Mouse (Mus musculus) right cerebral cortex, adult 2 months (tissue): ENCODE measurements at regions not wholly inside any gene's neighbourhood (a gene's known extent, or its start where the extent isn't known, plus 50 kb on each side); places are given as distances from the start of the nearest gene placed in this dataset.
"Not testable (repeated sequence)": the region's sequence is repeated elsewhere in the genome, so short reads cannot be mapped to it uniquely, and the experiment has no call there.

Source experiments
- DNase-seq, 2 experiments: peaks; one replicate each; pipeline ENCODE4 v3.0.0; 2021 to 2022; ENCODE audit warnings: low spot score in 2 of 2

DNA sequence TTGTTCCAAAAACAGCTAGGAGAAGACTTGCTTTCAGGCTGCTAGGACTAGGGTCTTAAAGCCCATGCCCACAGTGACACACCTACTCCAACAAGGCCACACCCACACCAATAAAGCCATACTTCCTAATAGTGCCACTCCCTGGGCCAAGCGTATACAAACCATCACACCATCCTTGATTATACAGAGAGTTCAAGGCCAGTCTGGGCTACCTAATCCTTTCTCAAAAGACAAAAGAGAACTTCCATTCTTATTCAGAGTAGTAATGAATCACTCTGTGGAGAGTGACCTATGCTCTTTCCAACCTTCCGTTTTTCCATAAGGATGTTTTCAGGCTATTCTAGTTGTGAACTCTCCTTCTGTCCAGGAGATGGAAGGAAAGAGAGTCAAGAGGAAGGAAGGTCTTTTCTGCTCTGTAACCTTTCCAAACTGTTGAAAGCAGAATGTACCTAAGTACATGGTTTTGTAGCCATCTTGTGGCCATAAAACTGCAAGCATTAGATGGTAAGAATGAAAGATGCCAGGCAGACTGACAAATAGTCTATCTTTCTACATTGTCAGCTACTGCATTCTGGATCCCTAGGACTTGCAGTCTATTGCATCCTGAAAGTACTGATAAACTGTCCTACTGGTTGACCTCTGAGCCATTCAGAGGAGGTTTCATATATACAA is 145.8 kb upstream of the Mon1b start:
- DNase-seq, result no peak

DNA sequence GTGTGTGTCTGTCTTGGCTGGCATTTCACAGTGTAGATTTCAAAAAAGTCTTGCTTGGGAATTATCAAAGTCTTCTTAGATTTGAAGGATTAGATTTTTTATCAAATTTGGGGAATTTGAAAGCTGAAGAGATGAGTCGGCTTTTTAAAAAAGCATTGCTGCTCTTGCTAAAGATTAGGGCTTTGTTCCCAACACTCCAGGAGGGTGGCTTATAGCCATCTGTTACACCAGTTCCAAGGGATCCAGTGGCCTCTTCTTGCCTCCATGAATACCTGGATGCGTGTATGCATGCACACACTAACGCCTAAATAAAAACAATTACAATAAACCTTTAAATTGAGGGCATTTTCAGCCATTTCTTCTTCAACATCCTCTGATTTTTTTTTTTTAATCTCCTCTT is 144.5 kb upstream of the Mon1b start:
- DNase-seq, result no peak

DNA sequence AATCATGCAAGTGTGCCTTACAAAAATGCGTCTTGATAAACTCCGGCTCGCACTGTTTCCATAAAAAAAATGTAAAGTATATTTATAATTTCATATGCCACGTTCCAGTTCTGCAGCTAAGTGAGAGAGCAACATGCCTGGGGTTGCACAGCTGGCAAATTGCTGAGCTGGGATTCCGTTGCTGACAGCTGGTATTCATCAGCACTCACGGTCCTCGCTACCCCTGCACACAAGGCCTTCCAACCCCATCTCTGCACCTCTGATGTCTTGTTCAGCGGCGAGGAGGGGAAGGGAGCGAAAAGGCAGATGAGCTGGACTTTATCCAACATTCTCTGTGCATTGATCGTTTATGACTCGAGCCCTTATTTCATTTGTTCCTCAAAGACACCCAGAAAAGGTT is 138.5 kb upstream of the Mon1b start:
- DNase-seq, result peak in 1 of 2 experiments; percentile 11

DNA sequence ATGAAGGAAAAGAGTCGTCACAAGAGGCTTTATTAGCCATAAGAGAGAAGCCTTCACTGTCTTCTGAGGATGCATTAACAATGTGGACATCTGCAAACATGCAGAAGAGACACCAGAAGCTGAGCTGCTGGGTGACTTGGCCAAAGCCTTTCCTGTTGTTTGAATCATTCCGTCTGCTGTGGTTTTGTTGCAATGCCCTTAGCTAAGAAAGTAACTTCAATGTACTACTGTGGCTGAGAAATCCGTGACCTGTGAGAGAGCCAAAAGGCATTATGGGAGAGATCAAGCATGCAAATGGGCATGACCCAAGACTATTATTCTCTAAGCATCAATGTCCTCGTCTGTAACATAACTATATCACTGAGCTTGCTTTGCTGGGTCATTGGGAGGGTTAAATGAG is 132.7 kb upstream of the Mon1b start:
- DNase-seq, result no peak

DNA sequence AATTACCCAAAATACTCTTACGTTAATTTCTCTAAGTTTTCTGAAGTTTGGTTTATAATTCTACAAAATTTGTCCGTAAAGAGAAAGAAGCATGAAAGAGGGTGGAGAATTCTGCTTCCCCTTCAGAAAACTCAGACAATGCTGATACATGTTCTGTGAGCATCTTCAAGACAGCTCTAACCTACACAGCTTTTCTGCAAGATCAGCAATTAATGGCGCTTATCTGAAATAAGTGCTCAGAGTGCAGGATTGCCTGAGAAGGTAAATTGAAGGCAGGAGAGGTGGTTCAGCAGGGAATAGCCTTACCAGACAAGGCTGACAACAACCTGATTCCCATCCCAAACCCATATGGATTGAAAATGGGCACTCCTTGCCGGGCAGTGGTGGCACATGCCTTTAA is 122.5 kb upstream of the Mon1b start:
- DNase-seq, result no peak

DNA sequence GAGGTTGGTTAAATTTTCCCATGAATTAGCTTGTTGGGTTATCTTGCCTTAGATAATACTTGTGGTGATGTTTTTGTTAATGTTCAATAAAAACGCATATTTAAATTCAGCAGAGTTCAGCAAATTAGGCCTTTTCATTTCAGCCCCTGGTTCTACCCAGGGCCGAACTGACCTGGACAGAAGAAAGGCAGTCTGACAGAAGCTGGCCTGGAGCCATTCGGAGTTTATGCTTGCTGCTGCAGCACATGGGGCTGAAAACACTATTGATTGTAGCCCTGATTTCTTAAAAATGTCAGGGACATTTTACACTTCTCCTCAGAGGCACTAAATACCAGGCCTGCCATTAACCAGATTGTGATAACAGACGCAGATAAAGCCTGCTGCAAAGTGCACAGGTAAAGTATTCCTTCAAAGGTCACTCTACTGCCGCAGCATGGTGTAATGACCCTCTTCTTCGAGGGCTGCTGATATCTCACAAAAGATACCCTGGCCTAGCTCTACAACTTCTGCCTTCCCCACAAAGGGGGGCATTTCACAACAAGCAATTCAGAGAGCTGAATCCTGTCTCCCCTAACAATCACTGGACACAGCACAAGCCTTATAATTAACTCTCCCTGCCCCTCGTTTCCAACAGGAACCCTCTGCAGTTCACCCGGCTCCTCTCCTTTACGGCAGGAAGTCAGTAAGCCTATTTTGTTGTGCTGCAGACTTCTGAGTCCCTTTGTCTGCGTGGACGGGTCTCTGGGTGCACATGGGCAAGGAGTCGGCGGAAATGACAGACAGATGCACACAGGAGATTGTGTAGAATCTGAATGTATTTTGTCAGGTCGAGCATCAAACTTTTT is 121.3 kb upstream of the Mon1b start:
- DNase-seq, result no peak

DNA sequence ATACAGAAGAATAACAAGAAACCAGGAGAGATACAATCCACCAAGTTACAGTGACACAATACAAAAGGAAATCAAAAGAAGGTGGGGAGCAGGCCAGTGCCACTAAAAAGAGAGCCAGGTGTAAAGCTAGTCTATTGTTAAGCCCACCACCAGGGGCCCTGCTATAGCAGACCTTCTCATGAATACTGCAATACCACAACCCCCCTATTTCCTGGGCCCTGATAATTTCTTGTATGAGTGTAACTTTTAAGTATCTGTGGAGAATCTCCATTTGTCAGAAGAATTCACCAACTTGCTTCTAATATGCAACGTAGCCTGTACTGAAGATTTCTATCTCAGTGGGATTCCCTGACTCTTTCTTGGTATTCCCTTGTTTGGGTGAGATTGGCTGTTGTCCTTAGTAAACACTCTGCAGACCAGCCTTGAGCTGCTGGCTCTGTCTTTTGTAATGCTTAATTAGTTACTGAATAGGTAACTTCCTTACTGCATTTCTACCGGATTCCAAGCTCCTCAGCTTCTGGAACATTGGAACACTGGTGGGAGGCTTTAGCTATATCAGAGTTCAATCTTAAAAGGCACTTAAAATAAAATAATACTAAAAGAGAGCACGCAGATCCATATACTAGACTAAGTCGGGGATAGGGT is 120.5 kb upstream of the Mon1b start:
- DNase-seq, result not testable (repeated sequence)

DNA sequence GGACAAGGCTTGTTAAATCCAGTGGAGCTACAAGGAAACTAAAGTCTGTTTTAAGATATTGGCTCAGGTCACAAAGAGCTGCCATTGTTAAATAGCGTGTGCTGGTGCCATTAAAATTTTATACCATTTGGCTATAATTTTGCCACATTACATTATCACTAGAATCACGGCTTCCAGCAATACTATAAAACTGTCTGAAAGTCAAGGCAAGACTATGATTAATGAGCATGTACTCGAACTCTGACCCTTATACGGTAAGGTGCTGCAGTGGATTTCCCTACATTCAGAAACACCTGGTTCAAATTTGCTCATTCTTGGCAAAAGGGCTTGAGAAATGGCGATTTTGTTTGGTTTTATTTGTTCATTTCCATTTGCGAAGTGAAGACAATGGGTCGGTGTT is 119.2 kb upstream of the Mon1b start:
- no peak for DNase-seq

DNA sequence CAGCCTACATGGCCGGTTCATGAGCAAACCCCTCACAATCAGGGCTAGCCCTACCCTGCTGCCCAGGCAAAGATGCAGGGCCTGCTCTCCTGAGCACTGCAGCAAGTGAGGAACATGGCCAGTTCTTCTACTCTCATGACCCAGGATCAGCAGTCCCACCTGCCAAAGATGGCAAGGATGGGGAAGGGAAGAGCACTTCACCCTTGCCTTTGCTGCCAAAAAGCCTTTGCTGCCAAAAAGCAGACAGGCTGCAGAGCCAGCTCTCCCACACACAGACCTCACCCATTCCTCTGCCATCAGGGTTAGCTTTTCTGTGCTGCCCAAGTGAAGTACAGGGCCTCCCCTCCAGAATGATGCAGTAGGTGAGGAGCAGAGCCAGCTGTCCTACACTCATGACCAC is 117.5 kb upstream of the Mon1b start:
- DNase-seq, result no peak

DNA sequence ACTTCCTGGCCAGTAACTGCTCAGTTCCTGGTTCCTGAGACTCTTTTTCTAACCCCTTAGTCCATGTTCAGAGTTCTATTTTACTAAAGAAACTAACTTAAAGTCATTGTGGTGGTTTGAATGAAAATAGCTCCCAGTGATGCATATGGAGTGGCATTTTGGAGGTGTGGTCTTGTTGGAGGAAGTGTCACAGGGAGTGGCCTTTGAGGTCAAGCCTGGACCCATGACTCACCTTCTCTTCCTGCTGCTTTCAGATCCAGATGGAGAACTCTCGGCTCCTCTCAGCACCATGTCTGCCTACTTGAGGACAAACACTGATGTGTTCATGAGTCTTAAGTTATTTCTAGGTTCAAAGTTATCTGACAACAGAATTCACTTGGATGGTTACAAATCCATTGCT is 111.8 kb upstream of the Mon1b start:
- no peak for DNase-seq

DNA sequence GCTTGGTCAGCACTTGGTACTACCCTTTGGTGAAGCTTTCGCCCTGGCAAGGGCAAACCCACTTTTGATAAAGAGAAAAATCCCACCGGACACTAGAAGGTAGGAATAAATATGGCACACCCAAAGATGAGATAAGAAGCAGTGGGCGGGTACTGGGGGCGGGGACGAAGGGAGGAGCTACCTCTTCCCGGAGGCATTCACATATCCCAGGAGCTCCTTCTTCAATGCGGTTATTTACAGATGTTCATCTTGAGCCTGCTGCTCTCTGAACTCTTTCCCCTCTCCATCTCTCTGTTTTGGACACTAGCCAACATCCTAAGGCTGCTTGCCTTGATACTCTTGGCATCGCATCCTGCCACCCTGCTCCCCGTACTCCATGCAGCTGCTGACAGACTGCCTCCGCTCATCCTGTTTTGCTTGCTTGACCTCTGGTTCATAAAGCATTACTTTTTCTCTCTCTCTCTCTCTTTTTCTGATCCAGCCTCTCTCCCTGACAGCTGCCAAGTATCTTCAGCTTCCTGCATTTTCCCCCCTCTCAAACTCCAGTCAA is 104.2 kb upstream of the Mon1b start:
- DNase-seq, result no peak

DNA sequence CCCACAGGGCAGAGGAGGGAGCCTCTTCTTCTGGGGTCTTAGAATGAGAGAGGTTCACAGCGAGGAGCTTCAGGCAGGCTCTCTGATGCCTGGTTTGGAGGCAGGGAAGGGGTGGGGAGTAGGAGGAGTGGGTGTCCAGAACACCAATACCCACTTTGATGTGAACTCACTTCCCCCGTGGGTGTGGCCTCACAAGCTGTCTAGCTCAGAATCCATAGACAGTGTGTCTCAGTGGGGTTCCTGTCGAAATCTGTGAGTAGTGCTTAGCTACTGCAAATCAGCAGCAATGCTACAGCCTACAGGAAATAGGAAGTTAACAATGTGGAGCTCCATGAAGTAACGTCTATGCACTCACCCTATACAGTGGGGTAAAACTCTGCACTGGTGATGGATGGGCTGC is 102.5 kb upstream of the Mon1b start:
- DNase-seq, result no peak

DNA sequence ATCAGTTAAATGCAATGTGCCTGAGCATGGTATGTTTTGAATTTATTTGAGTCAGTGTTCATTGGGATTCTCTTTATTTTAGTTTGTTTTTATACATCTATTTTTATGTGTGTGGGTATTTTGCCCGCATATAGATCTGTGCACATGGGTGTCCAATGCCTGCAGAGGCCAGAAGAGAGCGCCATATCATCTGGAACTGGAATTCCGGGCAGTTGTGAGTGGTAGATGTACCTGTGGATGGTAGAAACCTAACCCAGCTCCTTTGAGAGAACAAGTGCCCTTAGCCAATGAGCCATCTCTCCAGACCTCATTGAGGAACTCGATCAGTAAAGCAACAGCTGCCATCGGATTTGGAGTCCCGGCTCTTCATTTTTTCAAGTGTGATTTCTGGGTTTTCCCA is 94.0 kb upstream of the Mon1b start:
- no peak for DNase-seq

DNA sequence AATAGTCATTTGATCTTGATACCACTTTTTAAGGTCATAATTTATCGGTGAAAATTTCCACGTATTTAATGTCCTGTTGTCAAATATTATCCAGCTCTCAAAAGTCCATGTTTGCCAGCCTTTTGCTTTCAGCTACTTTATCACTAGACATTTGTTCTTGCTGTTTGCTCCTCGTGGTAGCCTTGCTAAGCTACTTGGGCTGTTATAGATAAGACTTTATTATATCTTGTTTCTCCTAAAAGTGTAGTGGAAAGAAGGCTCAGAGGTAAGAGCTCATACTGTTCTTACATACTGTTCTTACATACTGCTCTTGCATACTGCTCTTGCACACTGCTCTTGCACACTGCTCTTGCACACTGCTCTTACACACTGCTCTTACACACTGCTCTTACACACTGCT is 93.3 kb upstream of the Mon1b start:
- no peak for DNase-seq

DNA sequence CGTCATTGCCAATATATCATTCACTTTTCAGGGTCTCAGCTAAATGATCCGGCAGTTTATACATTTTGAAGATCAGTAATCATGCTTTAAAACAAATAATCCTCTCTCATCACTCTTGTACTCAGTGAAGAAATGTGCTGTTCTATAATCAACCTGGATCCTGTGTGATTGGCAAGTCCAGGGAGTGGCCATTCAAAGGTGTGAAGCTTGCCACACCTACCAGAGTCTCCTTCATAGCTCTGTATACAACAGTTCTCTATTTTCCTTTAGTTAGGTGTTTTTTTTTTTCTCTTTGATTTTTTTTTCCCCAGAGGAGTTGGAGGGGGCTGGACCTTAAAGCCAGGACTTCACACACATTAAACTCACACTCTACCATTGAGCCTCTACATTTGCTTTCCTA is 92.7 kb upstream of the Mon1b start:
- no peak for DNase-seq

DNA sequence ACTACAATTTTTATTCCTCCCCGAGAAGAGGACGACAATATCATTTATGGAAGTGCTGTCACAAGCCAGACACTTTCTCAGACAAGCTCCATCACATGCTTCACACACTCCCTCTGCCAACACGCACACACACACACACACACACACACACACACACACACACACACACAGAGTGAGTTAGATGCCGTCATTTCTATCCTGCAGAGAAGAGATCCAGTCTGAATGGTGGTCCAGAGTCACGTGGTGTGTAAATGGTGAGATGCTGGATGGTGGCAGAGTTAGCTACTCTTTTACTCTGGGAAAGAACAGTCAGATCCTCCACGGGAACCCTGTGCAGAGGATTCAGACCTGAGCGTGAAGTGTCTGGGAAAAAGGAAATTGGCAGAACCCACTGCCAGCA is 86.2 kb upstream of the Mon1b start:
- DNase-seq, result no peak

DNA sequence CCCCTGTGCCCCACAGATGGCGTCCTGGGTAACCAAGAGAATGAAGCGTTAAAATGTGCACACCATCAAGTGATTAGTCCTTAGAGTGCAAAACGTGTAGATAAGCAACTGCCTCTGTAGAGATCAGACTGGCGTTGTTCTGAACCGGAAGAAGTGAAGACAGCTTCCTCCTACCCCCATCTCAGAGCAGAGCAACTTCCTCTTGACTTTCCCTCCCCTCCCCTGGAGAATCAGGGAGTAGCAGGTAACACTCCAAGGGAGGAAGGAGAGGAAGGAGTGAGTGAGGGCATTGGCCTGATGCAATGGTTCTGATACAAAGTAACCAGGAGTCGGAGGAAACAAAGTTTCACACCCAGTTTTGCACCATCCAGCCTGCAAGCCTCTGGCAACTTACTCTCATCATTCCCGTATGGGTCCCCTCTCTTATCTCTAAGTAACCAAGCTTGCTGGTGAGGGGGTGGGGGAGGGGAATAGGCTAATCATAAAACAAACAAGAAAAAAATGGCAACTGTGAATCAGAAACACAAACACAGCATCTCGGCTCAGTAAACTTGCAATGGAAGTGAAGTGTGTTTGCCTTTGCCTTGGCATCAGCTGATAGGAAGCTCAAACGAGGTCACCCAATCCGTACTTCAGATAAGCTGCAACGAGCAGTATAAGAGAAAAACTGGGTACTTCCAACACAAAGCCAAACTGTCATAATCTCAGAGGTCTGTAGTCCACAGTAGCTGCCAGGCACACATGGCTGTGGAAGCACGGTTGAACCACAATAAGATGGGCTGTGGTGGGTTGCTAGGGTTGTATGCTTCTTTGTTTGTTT is 83.7 kb upstream of the Mon1b start:
- DNase-seq, result no peak

DNA sequence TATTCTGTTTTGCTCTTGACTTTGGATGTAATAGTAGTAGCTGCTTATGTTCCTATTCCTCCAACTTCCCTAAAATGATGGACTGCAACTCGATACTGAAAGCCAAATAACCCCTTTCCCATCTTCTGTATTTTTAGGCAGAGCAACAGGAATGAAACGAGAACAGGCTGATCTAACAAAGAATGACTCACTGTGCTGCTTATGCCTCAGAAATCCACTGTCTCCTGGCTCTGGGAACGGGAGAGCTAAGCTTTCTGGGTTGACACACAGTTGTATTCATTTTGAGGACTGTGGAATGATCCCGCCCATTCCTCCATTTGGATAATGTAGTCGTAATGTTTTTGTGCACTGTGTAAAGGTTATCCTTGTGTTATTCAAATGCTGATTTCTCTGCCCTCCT is 82.6 kb upstream of the Mon1b start:
- peak in 1 of 2 experiments; percentile 16 for DNase-seq

DNA sequence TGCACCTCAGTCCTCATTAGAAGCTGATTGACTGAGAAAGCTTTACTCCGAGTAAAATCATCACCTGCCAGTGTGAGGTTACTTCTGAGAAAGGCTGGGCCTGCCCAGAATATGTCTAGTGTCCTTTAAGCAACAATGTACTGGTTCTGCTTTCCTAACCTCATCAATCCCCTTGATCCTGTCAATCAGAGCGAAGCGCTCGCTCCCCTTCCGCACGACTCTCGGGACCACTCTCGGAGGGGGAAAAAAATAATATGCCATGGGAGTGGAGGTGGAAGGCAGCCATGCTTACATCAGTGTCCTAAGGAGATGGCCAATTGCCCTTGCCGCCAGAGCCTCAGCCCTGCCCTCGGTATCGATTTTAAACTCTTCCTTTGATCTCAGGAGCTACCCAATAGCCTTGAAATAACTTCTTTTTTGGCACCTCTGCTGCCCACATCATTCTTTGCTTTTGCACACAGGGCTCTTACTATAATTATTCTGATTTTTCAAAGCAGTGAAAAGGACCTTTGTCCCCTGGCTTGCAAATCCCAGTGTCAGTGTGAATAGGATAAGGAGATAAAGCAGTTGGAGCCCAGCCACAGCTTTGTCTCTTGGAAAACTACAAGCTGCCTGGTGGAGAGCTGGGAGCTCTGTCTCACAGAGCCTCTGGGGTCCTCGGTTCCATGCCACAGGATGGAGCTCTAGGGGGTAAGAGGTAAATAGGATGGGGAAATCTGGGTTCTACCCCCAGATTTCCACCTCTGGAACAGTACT is 80.5 kb upstream of the Mon1b start:
- DNase-seq, result no peak

DNA sequence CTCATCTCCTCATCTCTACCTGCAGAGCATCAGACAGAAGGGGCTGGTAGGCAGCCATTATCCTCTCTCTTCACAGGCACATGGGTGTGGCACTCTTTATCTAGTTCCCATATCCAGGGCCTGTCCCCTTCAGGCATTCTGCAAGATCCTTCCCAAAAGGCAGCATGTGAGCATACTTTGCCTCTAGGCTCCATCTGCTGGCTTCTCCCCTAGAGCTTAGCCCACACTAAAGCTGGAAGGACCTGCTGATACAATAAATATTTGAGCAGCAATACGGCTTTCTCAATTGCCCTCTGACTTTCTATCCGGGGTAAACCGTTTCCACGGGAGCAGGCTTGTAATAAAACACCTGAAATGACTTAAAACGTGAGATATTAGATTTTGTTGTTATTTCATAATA is 78.4 kb upstream of the Mon1b start:
- no peak for DNase-seq

DNA sequence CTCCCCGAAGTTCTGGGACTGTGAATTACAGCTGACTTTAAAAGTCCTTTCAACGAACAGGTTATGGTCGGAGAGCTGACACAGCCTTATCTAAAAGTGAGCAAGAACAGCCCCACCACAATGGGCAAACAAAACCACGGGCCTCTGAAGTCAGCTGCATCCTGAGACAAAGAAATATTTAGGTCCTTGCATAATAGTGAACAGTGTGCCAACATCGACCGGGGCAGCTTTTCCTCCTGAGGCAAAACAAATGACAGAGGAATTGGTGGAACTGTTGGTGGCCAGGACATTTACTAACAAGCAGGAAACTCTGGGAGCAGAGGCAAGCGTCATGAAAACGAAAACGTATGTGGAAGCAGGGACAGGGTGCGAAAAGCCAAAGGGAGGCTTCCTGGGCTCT is 54.3 kb upstream of the Mon1b start:
- DNase-seq, result no peak
